Mouse (Mus musculus): ENCODE measurements around the gene Adamts7.

DNA sequence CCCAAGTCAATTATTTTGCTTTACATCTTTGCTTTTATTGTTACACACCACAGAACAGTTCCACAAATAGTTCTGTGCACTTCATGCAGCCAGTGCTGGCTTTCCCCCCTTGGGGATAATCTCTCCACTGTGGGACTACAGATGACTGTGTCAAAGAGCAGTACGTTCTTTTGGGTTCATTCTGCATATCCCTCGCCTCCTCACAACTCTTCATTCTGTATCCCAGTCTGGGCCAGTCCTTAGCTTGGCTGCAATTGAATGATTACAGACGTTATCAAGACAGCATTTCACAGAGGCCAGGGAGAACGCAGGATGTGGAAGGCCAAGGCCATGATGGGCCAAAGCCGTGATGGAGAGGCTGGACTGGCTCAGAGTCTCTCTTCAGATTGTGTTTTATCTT is 16.0 kb upstream of the Adamts7 start:
- TF ChIP-seq CTCF (IDR thresholded peaks at IDR 0.05; ENCODE audit: low read depth) (no peak), EP300 (IDR thresholded peaks at IDR 0.05; ENCODE audit: low read depth) (no peak)
